Mouse (Mus musculus) forebrain, embryonic 14.5 days (tissue): ENCODE measurements around the gene Cacul1. TPM values are rescaled to one million over a fixed set of nuclear protein-coding genes. Genes with fewer than 3 reads are reported as not detected.
A peak's percentile ranks its signal among the peaks of the same experiment; 100 is the strongest.

Experiments
- ATAC-seq: fragments of 200-750 bp; cut with Nextera tagmentation; 2 replicates; pipeline ENCODE4 v1.8.0; 2017; ENCODE audit warnings: mild to moderate bottlenecking, moderate library complexity
- DNase-seq: peaks from one replicate; pipeline ENCODE4 v3.0.0-alpha.2; 2015; ENCODE audit warnings: low spot score
- H3K27ac ChIP-seq: fragments of 300-500 bp; sonication (generic); 2 replicates; pipeline ENCODE4 v1.5.1; 2014; ENCODE audit warnings: low read depth, mild to moderate bottlenecking, control low read depth, low read length, moderate library complexity
- H3K27me3 ChIP-seq: fragments of 300-500 bp; sonication (generic); replicated peaks from 2 replicates; pipeline ENCODE4 v1.6.1; 2014; ENCODE audit warnings: low read length, control low read depth, mixed read lengths; ENCODE audit not compliant: control insufficient read depth, insufficient read depth
- H3K36me3 ChIP-seq: fragments of 300-500 bp; sonication (generic); 2 replicates; pipeline ENCODE4 v1.6.1; 2014; ENCODE audit warnings: low read length, control low read depth; ENCODE audit not compliant: control insufficient read depth, insufficient read depth
- H3K4me1 ChIP-seq: fragments of 300-500 bp; sonication (generic); 2 replicates; pipeline ENCODE4 v1.6.1; 2014; ENCODE audit warnings: antibody characterized with exemption, low read length, control low read depth; ENCODE audit not compliant: control insufficient read depth, insufficient read depth
- H3K4me2 ChIP-seq: fragments of 300-500 bp; sonication (generic); 2 replicates; pipeline ENCODE4 v1.6.1; 2014; ENCODE audit warnings: mild to moderate bottlenecking, control low read depth, low read length
- H3K4me3 ChIP-seq: fragments of 300-500 bp; sonication (generic); 2 replicates; pipeline ENCODE4 v1.5.1; 2014; ENCODE audit warnings: low read depth, low read length, control low read depth
- H3K9ac ChIP-seq: fragments of 300-500 bp; sonication (generic); 2 replicates; pipeline ENCODE4 v1.6.1; 2014; ENCODE audit warnings: mild to moderate bottlenecking, low read length, control low read depth, moderate library complexity
- H3K9me3 ChIP-seq: fragments of 300-500 bp; sonication (generic); replicated peaks from 2 replicates; pipeline ENCODE4 v1.6.1; 2016; ENCODE audit warnings: low read length, control low read depth, mixed read lengths; ENCODE audit not compliant: control insufficient read depth
- WGBS: fragments of 180-500 bp; shearing (Covaris S2); extraction: QIAGEN DNeasy Blood & Tissue Kit; methylation state at CpG from one replicate; pipeline ENCODE4 v1.1.7; 2014; 5-methylcytosine and 5-hydroxymethylcytosine counted together
- polyA plus RNA-seq: library from polyadenylated mRNA; unstranded; fragments of >200 nt; fragmentation: Nextera tagmentation; extraction: Ambion mirVana; gene quantifications from 2 replicates; pipeline ENCODE4 v1.2.1, GENCODE M21; 2014

Cacul1 gene
- polyA plus RNA-seq, 1 experiment from 2014 or later = 17.2 TPM

GRCm38 (mm10) chr19:60598025-60598697 lies 17.3 kb upstream of the Cacul1 start:
- ATAC-seq = no peak
- no peak for DNase-seq

GRCm38 (mm10) chr19:60589646-60590045 lies 8.8 kb upstream of the Cacul1 start:
- ATAC-seq (no peak), DNase-seq (no peak)
- H3K9ac ChIP-seq = no peak overlapping the region
- no peaks in the 10 kb centered on the region for H3K36me3 ChIP-seq
- no peak overlapping the region for H3K4me2 ChIP-seq
- 94% methylated on average over 2 of the region's 2 CpGs for WGBS
- H3K27me3 ChIP-seq = no peaks in the 10 kb centered on the region
- H3K27ac ChIP-seq = no peak overlapping the region
- no peaks in the 10 kb centered on the region for H3K9me3 ChIP-seq
- H3K4me3 ChIP-seq = no peak overlapping the region
- no peaks in the 10 kb centered on the region for H3K4me1 ChIP-seq

More at GRCm38 (mm10) chr19:60598025-60598697, 17.3 kb upstream of the Cacul1 start:
- H3K4me1 ChIP-seq = no peaks in the 10 kb centered on the region
- H3K4me2 ChIP-seq = no peak overlapping the region
- no peak overlapping the region for H3K27ac ChIP-seq
- H3K36me3 ChIP-seq = no peaks in the 10 kb centered on the region
- H3K9ac ChIP-seq = no peak overlapping the region
- no peaks in the 10 kb centered on the region for H3K27me3 ChIP-seq
- no peak overlapping the region for H3K4me3 ChIP-seq
- WGBS = 92% methylated on average over 8 of the region's 8 CpGs
- no peaks in the 10 kb centered on the region for H3K9me3 ChIP-seq

- 71% methylated on average over 5 of the region's 5 CpGs for WGBS
- no peak overlapping the region for H3K4me2 ChIP-seq
Measured at GRCm38 (mm10) chr19:60586652-60587051, 5.8 kb upstream of the Cacul1 start.

GRCm38 (mm10) chr19:60583201-60583600 lies 2.4 kb upstream of the Cacul1 start:
- no peaks in the 10 kb centered on the region for H3K9me3 ChIP-seq
- ATAC-seq (no peak), DNase-seq (no peak)
- H3K27me3 ChIP-seq = no peaks in the 10 kb centered on the region
- no peak overlapping the region for H3K9ac ChIP-seq
- H3K36me3 ChIP-seq = no peaks in the 10 kb centered on the region
- no peak overlapping the region for H3K27ac ChIP-seq
- no peak overlapping the region for H3K4me2 ChIP-seq
- WGBS = 100% methylated on average over 2 of the region's 2 CpGs
- H3K4me3 ChIP-seq = no peak overlapping the region
- H3K4me1 ChIP-seq = peaks cover 11% of the 10 kb centered on the region

More at GRCm38 (mm10) chr19:60586652-60587051, 5.8 kb upstream of the Cacul1 start:
- Histone ChIP-seq H3K4me3 (no peak overlapping the region), H3K9ac (no peak overlapping the region), H3K27ac (no peak overlapping the region), H3K9me3 (no peaks in the 10 kb centered on the region), H3K27me3 (no peaks in the 10 kb centered on the region), H3K36me3 (no peaks in the 10 kb centered on the region), H3K4me1 (0 out of 2 replicates have a peak, but pooled peaks cover under 1% of the 10 kb centered on the region)
- DNase-seq (no peak), ATAC-seq (no peak)

GRCm38 (mm10) chr19:60581377-60582290 lies 809 bp upstream of the Cacul1 start:
- WGBS = 41% methylated on average over 4 of the region's 4 CpGs
- DNase-seq (no peak), ATAC-seq (peak; percentile 60)
- peaks cover 18% of the 10 kb centered on the region for H3K4me1 ChIP-seq
- peak overlapping the region; percentile 98 for H3K4me3 ChIP-seq
- no peaks in the 10 kb centered on the region for H3K9me3 ChIP-seq
- peak overlapping the region; percentile 93 for H3K9ac ChIP-seq
- no peaks in the 10 kb centered on the region for H3K27me3 ChIP-seq
- peak overlapping the region; percentile 76 for H3K4me2 ChIP-seq
- H3K36me3 ChIP-seq = no peaks in the 10 kb centered on the region
- H3K27ac ChIP-seq = peak overlapping the region; percentile 70; the same call in 1 of the 2 replicates

- peaks cover 18% of the 10 kb centered on the region for H3K4me1 ChIP-seq
- peak overlapping the region; percentile 98 for H3K4me3 ChIP-seq
- under 1% methylated on average over 30 of the region's 34 CpGs for WGBS
- ATAC-seq = peak; percentile 59
- peak overlapping the region; percentile 76 for H3K4me2 ChIP-seq
- no peaks in the 10 kb centered on the region for H3K9me3 ChIP-seq
- no peaks in the 10 kb centered on the region for H3K27me3 ChIP-seq
- H3K36me3 ChIP-seq = 0 out of 2 replicates have a peak, but pooled peaks cover 6% of the 10 kb centered on the region
- H3K27ac ChIP-seq = peak overlapping the region; percentile 91
- peak; percentile 57 for DNase-seq
- H3K9ac ChIP-seq = peak overlapping the region; percentile 93
Measured at GRCm38 (mm10) chr19:60579771-60580581, 849 bp downstream of the Cacul1 start.

GRCm38 (mm10) chr19:60576741-60577140 lies 4.1 kb downstream of the Cacul1 start:
- H3K27me3 ChIP-seq = no peaks in the 10 kb centered on the region
- no peak overlapping the region for H3K4me3 ChIP-seq
- ATAC-seq (no peak), DNase-seq (no peak)
- H3K36me3 ChIP-seq = peaks cover 15% of the 10 kb centered on the region; the same call in 1 of the 2 replicates
- no peaks in the 10 kb centered on the region for H3K9me3 ChIP-seq
- 96% methylated on average over 1 of the region's 1 CpGs for WGBS
- H3K9ac ChIP-seq = no peak overlapping the region
- H3K4me1 ChIP-seq = peaks cover 18% of the 10 kb centered on the region
- no peak overlapping the region for H3K27ac ChIP-seq
- no peak overlapping the region for H3K4me2 ChIP-seq

- no peaks in the 10 kb centered on the region for H3K9me3 ChIP-seq
- H3K36me3 ChIP-seq = peaks cover 7% of the 10 kb centered on the region
- no peak for ATAC-seq
- no peaks in the 10 kb centered on the region for H3K4me1 ChIP-seq
- no peaks in the 10 kb centered on the region for H3K27me3 ChIP-seq
- H3K27ac ChIP-seq = no peak overlapping the region
- DNase-seq = no peak
- H3K4me3 ChIP-seq = no peak overlapping the region
- no peak overlapping the region for H3K9ac ChIP-seq
- no peak overlapping the region for H3K4me2 ChIP-seq
Measured at GRCm38 (mm10) chr19:60560497-60560896, 20.3 kb downstream of the Cacul1 start.
